Mouse (Mus musculus): ENCODE results near the gene Clic1. TPM values are rescaled to one million over a fixed set of nuclear protein-coding genes. Genes with fewer than 3 reads are reported as not detected.

Clic1 gene
- total RNA-seq, 2 experiments from 2014 or later: 87.2 to 89.7 TPM

Other genes with a start within 250 kb of the Clic1 start
- gene Cyp21a1, start 245.4 kb upstream of the Clic1 start, total RNA-seq (2021): under 1 TPM; 0.16 to 0.34 TPM
- 10 to 100 TPM; 12.7 to 15.1 TPM for gene Stk19, start 213.0 kb upstream of the Clic1 start, total RNA-seq (2021)
- 10 to 100 TPM; 20.4 to 22.6 TPM for gene Dxo, start 212.9 kb upstream of the Clic1 start, total RNA-seq (2021)
- 10 to 100 TPM; 28.8 to 29.2 TPM for gene Skiv2l, start 199.8 kb upstream of the Clic1 start, total RNA-seq (2021)
- gene Nelfe, start 199.6 kb upstream of the Clic1 start, total RNA-seq (2021): 10 to 100 TPM; 25.8 to 28.0 TPM
- gene Cfb, start 187.4 kb upstream of the Clic1 start, total RNA-seq (2021): 1 to 10 TPM; 4.4 to 6.8 TPM
- gene Zbtb12, start 170.5 kb upstream of the Clic1 start, total RNA-seq (2021): 10 to 100 TPM; 10.7 to 11.4 TPM
- not detected for gene Gm20547, start 167.9 kb upstream of the Clic1 start, total RNA-seq (2021)
- 1 to 10 TPM; 5.3 to 8.7 TPM for gene C2, start 151.7 kb upstream of the Clic1 start, total RNA-seq (2021)
- 10 to 100 TPM; 80.0 to 84.2 TPM for gene Ehmt2, start 151.5 kb upstream of the Clic1 start, total RNA-seq (2021)
- not detected for gene Slc44a4, start 135.5 kb upstream of the Clic1 start, total RNA-seq (2021)
- 10 to 100 TPM; 10.8 to 10.9 TPM for gene Neu1, start 118.7 kb upstream of the Clic1 start, total RNA-seq (2021)
- gene Hspa1b, start 90.7 kb upstream of the Clic1 start, total RNA-seq (2021): 1 to 10 TPM; 3.7 to 4.0 TPM
- not detected for gene Gm20481, start 80.1 kb upstream of the Clic1 start, total RNA-seq (2021)
- 1 to 10 TPM; 3.2 to 4.4 TPM for gene Hspa1a, start 77.8 kb upstream of the Clic1 start, total RNA-seq (2021)
- 1 to 10 TPM; 5.8 to 6.1 TPM for gene Hspa1l, start 77.3 kb upstream of the Clic1 start, total RNA-seq (2021)
- gene Lsm2, start 68.1 kb upstream of the Clic1 start, total RNA-seq (2021): 10 to 100 TPM; 31.8 to 32.4 TPM
- gene Vars, start 49.0 kb upstream of the Clic1 start, total RNA-seq (2021): 10 to 100 TPM; 50.8 to 58.3 TPM
- 1 to 10 TPM in 1 of 2 experiments, under 1 TPM in 1; 0.96 to 1.2 TPM for gene Vwa7, start 33.4 kb upstream of the Clic1 start, total RNA-seq (2021)
- 1 to 10 TPM; 5.4 to 6.3 TPM for gene Sapcd1, start 21.9 kb upstream of the Clic1 start, total RNA-seq (2021)
- 1 to 10 TPM; 4.5 to 5.4 TPM for gene Msh5, start 3.2 kb upstream of the Clic1 start, total RNA-seq (2021)
- gene Ddah2, start 9.1 kb downstream of the Clic1 start, total RNA-seq (2021): 100 to 1,000 TPM; 108 to 109 TPM
- gene Ly6g6c, start 15.4 kb downstream of the Clic1 start, total RNA-seq (2021): under 1 TPM in 1 of 2 experiments, not detected in 1; 0.39 TPM
- gene Mpig6b, start 16.2 kb downstream of the Clic1 start, total RNA-seq (2021): under 1 TPM; 0.29 to 0.42 TPM
- gene Ly6g6e, start 26.9 kb downstream of the Clic1 start, total RNA-seq (2021): not detected
- gene Ly6g6d, start 28.1 kb downstream of the Clic1 start, total RNA-seq (2021): 1 to 10 TPM in 1 of 2 experiments, under 1 TPM in 1; 0.91 to 1.2 TPM
- gene Ly6g6f, start 35.6 kb downstream of the Clic1 start, total RNA-seq (2021): under 1 TPM in 1 of 2 experiments, not detected in 1; 0.31 TPM
- gene Abhd16a, start 39.3 kb downstream of the Clic1 start, total RNA-seq (2021): 10 to 100 TPM; 67.2 to 69.3 TPM
- gene Ly6g5c, start 58.3 kb downstream of the Clic1 start, total RNA-seq (2021): not detected
- 1 to 10 TPM in 1 of 2 experiments, under 1 TPM in 1; 0.44 to 1.2 TPM for gene Ly6g5b, start 65.5 kb downstream of the Clic1 start, total RNA-seq (2021)
- 1 to 10 TPM; 5.6 to 7.4 TPM for gene Gpank1, start 71.5 kb downstream of the Clic1 start, total RNA-seq (2021)
- 100 to 1,000 TPM; 174 to 185 TPM for gene Csnk2b, start 72.1 kb downstream of the Clic1 start, total RNA-seq (2021)
- gene D17H6S53E, start 76.4 kb downstream of the Clic1 start, total RNA-seq (2021): 10 to 100 TPM; 20.0 to 21.0 TPM
- gene Apom, start 82.1 kb downstream of the Clic1 start, total RNA-seq (2021): 1 to 10 TPM in 1 of 2 experiments, not detected in 1; 1.2 TPM
- 100 to 1,000 TPM; 265 to 276 TPM for gene Bag6, start 85.2 kb downstream of the Clic1 start, total RNA-seq (2021)
- gene Prrc2a, start 114.9 kb downstream of the Clic1 start, total RNA-seq (2021): 100 to 1,000 TPM; 183 to 193 TPM
- 1 to 10 TPM; 6.0 to 6.3 TPM for gene Aif1, start 126.1 kb downstream of the Clic1 start, total RNA-seq (2021)
- 10 to 100 TPM in 1 of 2 experiments, 1 to 10 TPM in 1; 7.7 to 11.1 TPM for gene Lst1, start 138.5 kb downstream of the Clic1 start, total RNA-seq (2021)
- gene Ltb, start 144.5 kb downstream of the Clic1 start, total RNA-seq (2021): under 1 TPM; 0.74 to 0.78 TPM
- 1 to 10 TPM; 1.1 to 1.7 TPM for gene Tnf, start 152.0 kb downstream of the Clic1 start, total RNA-seq (2021)
- under 1 TPM; 0.31 to 0.32 TPM for gene Lta, start 155.4 kb downstream of the Clic1 start, total RNA-seq (2021)
- under 1 TPM in 1 of 2 experiments, not detected in 1; 0.52 TPM for gene Gm16181, start 170.9 kb downstream of the Clic1 start, total RNA-seq (2021)
- 1 to 10 TPM; 2.7 to 3.2 TPM for gene Atp6v1g2, start 183.7 kb downstream of the Clic1 start, total RNA-seq (2021)
- gene Nfkbil1, start 185.8 kb downstream of the Clic1 start, total RNA-seq (2021): 10 to 100 TPM; 13.9 to 15.8 TPM
- gene Ddx39b, start 191.8 kb downstream of the Clic1 start, total RNA-seq (2021): 100 to 1,000 TPM; 219 to 233 TPM
- 10 to 100 TPM; 44.5 to 55.8 TPM for gene H2-D1, start 212.8 kb downstream of the Clic1 start, total RNA-seq (2021)